Mouse (Mus musculus): ENCODE results near the gene Adarb1.

Gene Adarb1

DNA sequence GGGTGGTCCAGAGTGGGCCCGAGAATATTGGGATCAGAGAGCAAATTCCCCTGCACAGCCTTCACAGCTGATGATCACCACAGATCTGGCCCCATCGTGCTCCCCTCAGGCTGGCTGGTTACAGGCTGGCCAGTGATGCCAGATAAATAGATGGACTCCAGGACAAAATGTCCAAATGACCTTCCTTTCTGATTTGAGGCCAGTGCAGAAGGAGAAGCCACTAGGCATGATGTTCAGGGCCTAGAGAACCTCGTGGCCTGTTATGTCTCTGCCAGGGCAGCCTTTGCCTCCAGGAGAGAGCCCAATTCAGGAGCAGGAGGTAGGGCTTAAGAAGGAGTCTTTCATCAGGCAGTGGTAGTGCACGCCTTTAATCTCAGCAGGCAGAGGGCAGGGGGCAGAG, 17.3 kb upstream of the Adarb1 start:
- DNase-seq (ENCODE audit: low spot score): no peak

DNA sequence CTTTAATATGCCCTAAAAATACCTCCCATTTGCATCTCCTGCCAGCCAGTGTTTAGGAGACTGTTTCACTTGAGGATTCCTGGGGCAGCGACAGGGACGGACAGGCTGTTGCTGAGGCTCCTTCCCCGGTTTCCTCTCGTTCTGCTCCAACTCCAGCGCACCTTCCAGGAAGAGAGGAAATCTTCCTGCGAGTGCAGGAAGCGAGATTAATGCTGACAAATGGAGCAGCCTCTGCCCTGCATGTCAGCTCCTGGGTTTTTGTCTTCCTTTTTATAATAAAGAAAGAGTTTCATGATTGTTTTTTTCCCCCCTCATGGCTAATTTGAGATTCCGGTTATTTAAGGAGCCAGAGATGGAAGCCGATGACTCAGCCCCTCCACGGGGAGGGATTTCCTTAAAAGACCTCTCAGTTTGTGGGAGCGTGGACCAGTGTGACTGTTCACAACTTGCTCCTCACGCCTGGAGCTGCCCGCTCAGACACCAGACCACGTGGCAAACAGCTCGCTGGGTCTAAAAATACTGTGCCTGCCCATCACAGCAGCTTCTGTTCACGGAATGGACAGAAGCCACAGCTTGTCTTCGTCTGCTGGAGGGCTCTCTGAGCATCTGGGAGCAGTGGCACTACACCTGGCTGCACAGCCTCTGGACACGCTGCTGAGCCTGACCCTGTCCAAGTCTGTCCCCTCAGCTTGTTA, 16.5 kb upstream of the Adarb1 start:
- no peak for DNase-seq (ENCODE audit: low spot score)

DNA sequence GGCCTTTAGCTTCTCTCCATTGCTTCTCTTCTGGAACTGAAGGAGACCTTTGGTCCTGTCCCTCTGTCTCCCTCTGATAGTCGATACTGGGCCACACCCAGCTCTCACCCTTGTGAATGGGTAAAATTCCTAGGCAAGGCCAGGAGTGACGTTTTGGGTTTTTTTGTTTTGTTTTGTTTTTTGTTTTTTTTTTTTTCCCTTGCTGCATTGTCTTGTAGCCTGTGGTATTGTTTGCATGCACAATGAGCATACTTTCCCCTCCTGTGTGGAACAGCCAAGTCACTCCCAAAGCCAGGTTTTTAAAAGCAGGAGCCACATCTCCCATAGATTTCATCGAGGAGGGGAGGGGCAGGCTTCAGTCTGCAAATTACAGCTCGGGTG, 16.0 kb upstream of the Adarb1 start:
- DNase-seq (ENCODE audit: low spot score): no peak

DNA sequence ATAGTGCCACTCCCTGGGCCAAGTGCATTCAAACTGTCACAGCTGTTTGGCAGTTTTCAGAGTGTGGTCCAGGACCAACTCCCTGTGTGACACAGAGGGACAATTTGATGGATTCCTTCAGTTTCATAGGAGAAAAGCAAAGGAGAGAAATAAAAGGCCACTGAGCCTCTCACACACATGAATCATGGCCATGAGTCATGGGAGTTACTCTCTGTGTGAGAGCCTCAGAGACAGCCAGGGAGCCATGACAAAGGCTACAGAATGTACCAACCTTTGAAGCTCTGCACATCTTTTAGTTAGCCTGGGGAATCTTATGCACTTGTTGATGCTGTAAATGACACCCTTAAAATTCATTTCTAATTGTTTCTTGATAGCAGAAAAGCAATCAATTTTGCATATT, 12.7 kb upstream of the Adarb1 start:
- DNase-seq (ENCODE audit: low spot score): no peak

DNA sequence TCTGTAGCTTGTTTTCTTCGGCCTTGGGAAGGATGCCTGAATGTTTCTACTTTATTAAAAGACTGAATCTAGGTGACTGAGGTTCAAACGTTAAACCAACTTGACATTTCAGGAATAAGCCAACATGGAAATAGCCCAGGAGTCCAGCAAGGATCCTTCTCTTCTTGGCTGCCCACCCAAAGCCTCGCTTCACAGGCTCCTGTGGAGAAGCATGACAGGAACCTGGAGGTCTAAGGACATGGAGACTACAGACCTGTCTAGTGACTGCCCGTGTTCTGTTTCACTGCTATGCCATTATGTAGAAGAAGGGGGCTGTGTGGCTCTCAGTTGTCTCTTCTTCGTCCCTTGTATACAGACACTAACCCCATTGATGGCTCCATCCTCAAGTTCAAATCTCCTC, 11.9 kb upstream of the Adarb1 start:
- no peak for DNase-seq (ENCODE audit: low spot score)

DNA sequence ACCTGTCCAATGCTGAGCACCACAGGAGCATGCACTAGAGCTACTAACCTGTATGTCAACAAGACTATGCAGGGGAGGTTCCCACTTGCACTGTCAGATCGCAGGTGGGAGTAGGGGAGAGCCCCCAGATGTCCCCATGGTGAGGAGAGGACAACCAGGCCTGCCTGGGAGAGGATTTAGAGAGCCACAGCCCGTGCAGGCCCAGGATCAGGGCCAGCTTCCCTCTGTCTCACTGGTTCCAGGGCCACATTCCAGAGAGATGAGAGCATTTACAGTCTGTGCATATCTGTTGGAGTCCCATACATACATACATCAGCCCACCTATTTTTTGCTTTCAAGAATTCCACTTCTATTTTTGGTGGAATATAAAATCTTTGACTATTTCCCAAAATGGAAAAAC, 9.5 kb upstream of the Adarb1 start:
- no peak for DNase-seq (ENCODE audit: low spot score)

DNA sequence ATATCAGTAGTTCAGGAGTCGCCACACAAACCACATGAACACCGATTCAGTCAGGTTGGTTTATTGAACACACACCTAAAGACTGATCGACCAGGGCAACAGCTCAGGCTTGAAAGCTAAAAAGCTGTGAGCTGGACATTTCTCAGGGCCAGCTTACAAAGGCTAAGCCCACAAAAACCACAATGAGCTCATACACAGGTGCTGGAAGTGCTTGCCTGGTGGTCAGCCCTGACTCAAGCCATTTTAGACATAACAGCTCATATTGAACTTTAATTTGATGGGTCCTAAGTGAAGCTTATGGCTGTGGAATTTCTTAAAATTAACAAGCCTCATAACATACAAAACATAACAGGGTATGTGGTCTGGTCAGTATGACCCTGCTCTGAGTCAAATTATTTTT, 2.1 kb upstream of the Adarb1 start:
- DNase-seq (ENCODE audit: low spot score): no peak

DNA sequence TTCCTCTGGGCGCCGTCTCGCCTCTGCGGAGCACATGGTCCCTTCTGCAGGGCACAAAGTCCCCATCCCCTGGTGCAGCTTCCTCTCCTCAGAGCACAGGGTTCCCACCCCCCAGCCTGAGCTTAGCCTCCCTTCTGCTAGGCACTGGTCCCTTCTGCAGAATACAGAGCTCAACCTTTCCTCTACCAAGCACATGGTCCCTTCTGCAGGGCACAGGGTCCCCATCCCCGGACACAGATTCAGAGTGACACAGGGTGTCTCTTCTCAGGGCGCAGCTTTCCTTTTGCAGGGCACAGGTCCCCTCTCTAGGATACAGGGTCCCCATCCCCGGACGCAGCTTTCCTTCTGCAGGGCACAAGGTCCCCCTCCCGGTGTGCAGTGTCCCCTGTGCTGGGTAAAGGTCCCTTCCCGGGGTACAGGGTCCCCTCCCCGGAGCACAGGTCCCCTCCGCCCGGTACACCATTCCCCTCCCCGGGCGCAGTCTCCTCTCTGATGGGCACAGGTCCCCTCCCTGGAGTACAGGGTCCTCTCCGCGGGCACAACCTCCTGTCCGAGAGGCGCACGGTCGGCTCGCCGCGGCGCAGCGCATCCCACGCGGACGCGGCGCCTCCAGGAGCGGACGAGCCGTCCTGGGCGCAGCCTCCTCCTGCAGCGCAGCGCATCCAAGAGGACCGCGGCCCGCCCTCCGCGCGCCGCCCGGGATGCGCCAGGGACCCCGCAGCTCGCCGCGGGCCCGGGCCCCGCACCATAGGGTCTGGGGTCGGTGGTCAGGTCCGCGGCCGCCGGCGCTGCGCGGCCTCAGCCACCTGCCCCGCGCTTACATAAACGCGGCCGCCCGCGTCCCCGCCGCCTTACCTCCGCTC, 599 bp downstream of the Adarb1 start:
- no peak for DNase-seq (ENCODE audit: low spot score)

DNA sequence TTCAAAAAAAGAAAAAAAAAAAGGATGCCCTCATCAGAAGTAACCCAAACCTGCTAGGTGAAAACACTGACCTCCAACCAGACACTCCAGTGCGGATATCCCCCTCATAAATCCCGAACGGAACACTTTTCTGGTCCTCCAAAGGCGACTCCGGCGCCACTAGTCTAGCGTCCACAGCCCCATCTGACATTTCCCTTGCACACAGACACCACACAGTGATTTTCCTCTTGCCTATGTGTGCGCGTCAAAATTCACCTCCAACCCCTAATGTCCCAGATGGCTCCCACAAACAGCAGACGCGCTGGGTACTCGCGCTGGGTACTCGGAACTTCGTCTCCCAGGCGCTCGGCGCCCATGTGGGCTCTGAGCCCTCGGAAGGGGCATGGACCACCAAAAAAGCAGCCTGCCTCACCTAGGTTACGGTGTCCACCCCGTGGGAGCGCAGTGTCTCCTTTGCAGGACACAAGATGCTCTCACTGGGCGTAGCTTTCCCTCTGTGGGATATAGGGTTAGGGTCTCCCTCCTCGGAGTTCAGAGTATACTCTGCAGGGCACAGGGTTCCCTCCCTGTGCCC, 1.3 kb downstream of the Adarb1 start:
- no peak for DNase-seq (ENCODE audit: low spot score)

DNA sequence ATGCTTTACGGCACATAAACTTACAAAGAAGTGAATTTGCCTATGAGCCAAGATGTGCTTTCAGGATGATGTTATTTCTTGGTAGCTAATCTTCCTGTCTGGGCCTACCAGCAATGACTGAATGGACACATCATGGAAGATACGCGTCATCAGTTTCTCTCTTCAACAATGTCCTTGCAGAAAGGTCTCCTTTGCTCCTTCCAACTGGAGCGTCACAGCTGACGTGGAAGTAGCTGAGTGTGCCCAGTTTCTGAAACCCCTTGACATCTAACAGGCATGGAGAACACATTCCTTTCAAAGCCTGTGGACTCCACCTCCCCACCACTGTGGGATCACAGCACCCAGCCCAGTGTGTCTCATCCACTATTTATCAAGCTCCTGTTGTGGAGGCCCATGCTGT, 2.2 kb downstream of the Adarb1 start:
- no peak for DNase-seq (ENCODE audit: low spot score)

DNA sequence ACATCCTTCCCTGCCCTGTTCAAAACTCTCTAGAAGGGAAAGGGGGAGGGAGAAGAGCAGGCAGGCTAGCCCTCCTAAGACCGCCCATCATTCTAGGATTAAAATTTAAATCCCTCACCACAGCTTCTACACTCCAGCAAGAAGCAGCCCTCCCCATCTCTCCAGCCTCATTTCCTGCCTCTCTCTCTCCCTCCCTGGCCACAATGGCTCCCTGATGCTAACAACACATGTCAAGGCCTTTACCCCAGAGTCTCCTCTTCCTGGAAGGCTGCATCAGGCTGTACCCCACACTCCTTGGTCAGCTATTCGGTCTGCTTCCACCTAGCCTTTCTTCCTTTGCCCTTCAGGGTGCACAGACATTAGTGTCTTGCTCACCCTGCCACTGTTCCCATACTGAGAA, 4.3 kb downstream of the Adarb1 start:
- DNase-seq (ENCODE audit: low spot score): no peak

DNA sequence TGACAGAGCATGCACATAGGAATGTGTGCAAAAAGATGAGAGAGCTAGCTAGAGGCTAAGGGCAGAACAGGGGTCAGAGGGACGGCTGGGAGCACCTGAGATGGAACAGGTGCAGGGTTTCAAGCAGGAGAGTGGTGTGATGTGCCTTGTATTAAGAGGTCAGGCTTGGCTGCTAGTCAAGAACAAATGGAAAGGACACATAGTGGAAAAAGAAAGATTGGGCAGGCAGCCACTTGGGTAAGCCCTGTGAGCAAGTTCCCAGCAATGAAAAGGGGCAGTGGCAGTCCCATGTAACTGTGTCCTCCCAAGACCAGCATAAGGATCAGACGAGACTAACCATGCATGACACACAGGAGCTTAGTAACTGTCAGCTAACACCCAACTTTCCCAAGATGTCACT, 8.9 kb downstream of the Adarb1 start:
- peak; percentile 18 for DNase-seq (ENCODE audit: low spot score)

DNA sequence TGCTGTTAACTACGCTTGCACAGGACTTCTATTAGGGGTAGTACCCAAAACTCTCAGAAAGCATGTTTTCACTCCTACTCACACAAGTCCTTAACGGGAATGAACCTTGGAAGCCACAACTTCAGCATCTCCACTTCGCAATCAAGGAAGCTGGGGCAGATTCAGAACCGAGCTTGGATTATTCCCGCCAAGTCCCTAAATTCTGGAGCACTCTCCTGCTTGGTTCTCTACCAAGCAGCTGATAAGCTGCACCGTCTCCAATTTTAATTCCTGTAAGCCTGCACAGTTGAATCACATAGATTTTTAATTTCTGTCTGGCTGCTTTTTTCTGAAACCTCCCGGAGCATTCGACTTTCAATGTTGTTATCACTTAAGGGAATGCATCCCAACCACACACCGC, 9.8 kb downstream of the Adarb1 start:
- no peak for DNase-seq (ENCODE audit: low spot score)

DNA sequence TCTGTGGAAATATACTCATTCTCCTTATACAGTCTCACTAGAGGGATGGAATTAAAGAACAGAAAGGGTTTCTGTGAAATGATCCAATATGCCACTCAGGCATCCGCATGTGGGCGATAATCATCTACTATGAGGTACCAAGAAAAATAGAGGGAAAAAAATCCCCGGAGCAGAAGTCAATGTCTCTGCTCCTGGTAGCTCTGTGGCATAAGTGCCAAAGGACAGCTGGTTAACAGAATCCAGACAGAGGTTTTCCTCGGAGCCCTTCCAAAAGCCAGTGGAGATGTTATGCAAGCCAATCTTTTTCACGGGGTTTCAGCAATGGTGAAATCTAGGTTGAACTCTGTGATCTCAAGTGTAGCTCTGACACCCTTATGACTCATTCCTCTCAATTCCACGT, 11.6 kb downstream of the Adarb1 start:
- DNase-seq (ENCODE audit: low spot score): peak; percentile 94

DNA sequence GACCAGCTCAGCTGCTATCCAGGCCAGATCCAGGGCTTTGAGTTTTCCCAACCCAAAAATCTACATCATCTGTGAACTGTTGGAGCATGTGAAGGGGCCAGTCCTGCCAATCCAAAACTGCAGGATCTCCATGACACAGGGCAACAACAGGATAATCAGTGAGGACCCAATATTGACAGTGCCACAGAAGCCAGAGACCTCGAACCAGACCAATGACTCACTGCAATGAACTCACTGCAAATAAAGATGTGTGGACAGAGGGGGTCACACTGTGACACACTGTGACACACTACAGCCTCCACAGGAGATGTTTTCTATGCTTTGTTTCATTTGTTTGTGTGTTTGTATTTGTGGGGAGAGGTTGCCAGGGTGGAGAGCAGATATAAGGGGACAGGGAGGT, 15.6 kb downstream of the Adarb1 start:
- DNase-seq (ENCODE audit: low spot score): no peak

DNA sequence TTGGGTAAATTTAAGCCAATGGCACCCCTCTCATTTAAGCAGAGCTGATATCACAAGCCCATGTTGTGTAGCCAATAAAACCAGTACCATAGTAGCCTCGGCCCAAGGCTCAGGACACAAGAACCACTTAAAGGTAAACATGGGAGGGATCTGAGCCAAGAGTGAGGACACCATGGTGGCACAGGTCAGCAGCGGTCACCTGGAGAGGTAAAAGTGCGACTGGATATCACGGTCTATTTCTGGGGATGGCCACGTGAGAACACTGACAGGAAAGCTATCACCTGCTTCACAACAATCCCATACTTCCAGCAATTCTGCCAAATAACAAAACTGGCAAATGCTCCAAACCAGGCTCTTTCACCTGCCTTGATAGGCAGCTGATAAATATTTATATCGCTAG, 17.0 kb downstream of the Adarb1 start:
- no peak for DNase-seq (ENCODE audit: low spot score)

DNA sequence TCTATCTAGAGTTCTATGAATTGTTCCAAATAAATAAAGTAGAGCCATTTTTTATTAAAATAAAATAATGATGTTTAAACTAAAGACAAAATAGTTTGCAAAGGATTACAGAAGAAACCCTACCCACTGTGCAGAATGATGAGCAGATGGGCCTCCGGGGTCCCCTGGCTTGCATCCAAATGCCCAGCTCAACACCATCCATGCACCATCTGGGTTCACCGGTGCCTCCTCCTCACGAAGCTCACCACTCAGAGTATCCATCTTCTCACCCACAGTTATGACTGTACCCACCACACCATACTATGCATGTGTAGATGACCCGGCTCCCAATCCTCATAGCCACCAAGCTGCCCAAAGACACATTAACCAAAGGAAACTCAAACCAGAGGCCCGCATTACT, 18.1 kb downstream of the Adarb1 start:
- DNase-seq (ENCODE audit: low spot score): no peak

DNA sequence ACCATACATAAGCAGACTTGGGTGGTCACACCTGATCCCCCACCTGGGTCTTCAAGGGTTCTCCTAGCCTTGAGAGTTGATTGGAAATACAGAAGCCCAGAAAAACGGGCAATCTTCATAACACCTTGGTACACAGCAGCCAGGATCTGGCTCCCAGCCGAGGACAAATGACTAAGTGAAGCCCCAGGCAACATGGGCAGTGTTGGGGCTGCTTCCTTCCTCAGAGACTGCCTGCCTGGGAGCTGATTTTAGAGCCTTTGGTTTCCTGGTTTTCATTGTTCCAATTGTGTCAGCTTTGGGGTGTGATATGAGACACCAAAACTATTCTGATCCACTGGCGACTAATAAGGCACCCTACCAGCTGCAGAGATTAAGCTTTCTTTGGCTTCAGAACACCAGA, 20.0 kb downstream of the Adarb1 start:
- DNase-seq (ENCODE audit: low spot score): peak; percentile 18

DNA sequence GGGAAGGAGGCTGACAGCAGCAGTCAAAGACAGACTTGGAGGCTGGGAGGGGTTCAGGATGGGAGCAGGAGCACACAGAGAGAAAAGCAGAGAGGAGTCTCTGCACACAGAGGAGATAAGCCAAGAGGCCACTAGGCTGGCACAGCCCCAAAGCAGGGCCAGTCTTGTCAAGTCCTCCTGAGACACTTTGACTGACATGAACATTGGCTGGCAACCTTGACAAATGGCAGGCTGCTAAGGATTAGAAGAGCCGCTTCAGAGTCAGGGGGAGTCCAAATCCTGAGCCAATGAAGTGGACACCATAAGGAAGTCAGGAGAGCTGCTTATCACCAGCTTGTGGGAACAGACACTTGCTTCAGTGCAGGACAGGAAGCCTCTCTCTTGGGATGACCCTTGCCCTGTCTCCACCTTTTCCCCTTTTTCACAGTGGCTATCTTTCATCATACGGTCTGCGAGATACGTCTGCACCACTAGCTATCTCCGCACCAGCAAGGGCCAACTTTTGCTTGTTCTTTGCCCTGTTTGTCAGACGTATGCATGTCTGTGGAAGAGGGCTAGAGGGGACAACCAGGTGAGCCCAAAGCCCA, 20.9 kb downstream of the Adarb1 start:
- DNase-seq (ENCODE audit: low spot score): peak; percentile 45

DNA sequence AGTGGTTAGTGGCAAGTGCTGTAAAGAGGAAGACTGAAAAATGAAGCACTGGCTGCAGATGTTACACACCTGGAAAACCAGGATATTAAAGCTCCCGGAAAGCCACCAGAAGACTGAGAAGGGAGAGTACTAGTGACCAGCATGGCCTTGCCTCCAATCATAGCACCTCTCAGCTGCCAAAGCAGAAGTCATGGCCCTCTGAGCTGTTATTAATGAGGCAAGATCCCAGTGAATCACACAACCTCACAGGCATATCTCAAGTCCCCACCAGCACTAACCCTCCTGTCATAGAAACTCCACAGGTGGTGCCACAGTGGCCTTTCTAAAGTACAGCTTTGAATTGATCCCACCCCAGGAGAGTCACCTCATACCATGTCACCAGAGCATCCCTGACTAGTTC, 22.1 kb downstream of the Adarb1 start:
- DNase-seq (ENCODE audit: low spot score): no peak

DNA sequence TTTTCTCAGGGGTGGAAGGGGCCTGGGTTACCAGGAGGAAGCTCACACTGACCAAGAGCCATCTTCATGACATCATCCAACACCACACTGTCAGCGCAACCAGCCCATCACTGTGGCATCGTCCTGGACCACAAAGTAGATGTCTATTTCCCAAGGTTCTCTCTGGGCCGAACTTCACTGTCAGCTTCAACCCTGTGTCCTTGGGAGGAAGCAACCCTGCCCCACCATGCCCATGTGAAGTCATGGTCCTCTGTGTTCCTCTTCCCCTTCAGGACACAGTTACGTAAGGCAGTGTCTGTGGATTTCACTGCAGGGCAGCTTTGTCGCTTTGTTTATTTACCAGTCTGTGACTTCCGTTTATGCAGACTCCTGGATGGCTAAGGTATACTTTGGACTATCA, 27.0 kb downstream of the Adarb1 start:
- no peak for DNase-seq (ENCODE audit: low spot score)

DNA sequence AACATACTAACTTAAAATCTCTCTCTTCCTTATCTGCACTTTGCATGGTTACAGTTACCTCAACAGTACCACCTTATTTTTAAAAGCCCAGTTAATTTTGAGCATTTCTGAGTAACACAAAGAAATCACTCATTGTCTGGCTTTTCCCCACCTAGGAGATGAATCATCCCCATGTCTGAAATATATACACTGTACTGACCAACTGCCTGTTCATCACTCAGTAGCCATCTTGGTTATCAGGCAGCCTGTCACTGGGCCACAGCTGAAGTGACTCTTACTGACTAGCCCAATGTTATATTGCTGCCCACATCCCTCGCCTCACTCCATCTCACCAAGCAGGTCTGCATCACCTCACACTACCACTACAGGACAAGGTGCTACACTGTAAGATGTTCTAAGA, 30.5 kb downstream of the Adarb1 start:
- DNase-seq (ENCODE audit: low spot score): no peak

DNA sequence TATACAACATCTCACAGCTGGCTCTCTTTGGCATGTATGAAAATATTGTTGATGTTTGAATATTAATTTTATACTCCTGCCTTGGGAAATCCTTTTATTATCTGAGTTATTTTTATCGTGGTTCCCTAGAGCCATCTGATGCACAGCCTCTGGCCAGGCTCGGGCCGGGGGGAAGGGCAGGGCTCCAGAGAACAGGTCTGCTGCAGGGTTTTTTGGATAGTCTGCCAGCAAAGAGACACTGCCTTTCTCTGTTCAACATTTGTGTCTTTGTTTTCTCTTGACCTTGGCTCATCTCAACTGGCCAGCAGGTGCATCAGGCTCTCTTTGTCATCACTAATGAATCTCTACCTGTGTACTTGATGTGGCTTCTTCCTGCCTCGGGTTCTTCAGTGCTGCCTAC, 32.3 kb downstream of the Adarb1 start:
- no peak for DNase-seq (ENCODE audit: low spot score)

All from adipocyte (in vitro differentiated cells).